Mouse (Mus musculus) monocyte, adult 5-6 weeks (primary cell): Measurements from ENCODE around the gene Cep135. TPM values are rescaled to one million over a fixed set of nuclear protein-coding genes. Genes with fewer than 3 reads are reported as not detected.

Experiments
- ATAC-seq: fragments of 153-309, 156-312 bp; replicated peaks from 2 replicates; pipeline ENCODE4 v1.8.0; 2017; ENCODE audit warnings: mild to moderate bottlenecking; ENCODE audit not compliant: low TSS enrichment, insufficient number of reproducible peaks, severe bottlenecking, poor library complexity, low FRiP score
- total RNA-seq: library from RNA; stranded (forward); fragments of 200-1000, 200-491, 200-594 nt; gene quantifications from 3 replicates; pipeline ENCODE4 v1.2.3, GENCODE M21; 2017

Gene Cep135
- total RNA-seq, 1 experiment from 2014 or later = 22.8 TPM

GRCm38 (mm10) chr5:76674022-76674653 lies 85.6 kb downstream of the Cep135 start:
- no peak for ATAC-seq

- ATAC-seq = no peak
Measured at GRCm38 (mm10) chr5:76675369-76675768, 86.9 kb downstream of the Cep135 start.

- no peak for ATAC-seq
Measured at GRCm38 (mm10) chr5:76680959-76681358, 92.5 kb downstream of the Cep135 start.

GRCm38 (mm10) chr5:76681895-76682656 lies 93.6 kb downstream of the Cep135 start:
- no peak for ATAC-seq

- ATAC-seq = no peak
Measured at GRCm38 (mm10) chr5:76683455-76683854, 95.0 kb downstream of the Cep135 start.

- no peak for ATAC-seq
Measured at GRCm38 (mm10) chr5:76684658-76685605, 96.4 kb downstream of the Cep135 start.

GRCm38 (mm10) chr5:76687961-76688600 lies 99.6 kb downstream of the Cep135 start:
- no peak for ATAC-seq

- ATAC-seq = no peak
Measured at GRCm38 (mm10) chr5:76688643-76689042, 100.1 kb downstream of the Cep135 start.

- no peak for ATAC-seq
Measured at GRCm38 (mm10) chr5:76690177-76690593, 101.7 kb downstream of the Cep135 start.

GRCm38 (mm10) chr5:76691251-76691650 lies 102.8 kb downstream of the Cep135 start:
- no peak for ATAC-seq

- no peak for ATAC-seq
Measured at GRCm38 (mm10) chr5:76691706-76692424, 103.4 kb downstream of the Cep135 start.

Other genes starting within 250 kb of the Cep135 start
- not detected in 3 replicates for gene Nmu, start 224.9 kb upstream of the Cep135 start, total RNA-seq
- gene Gm7271, start 104.7 kb upstream of the Cep135 start, total RNA-seq = not detected in 3 replicates
- 71.5 to 89.2 TPM (median 82.8 TPM) in 3 replicates for gene Exoc1, start 59.4 kb upstream of the Cep135 start, total RNA-seq
- gene C530008M17Rik, start 67.8 kb downstream of the Cep135 start, total RNA-seq = 0.32 to 1.9 TPM in 2 of 3 replicates, not detected in the other